Mouse (Mus musculus) G1E (cell line): ENCODE measurements around the gene Synrg.

ENCODE experiments used
- CTCF ChIP-seq: IDR thresholded peaks from 2 replicates; pipeline ENCODE4 v1.5.1; 2012; ENCODE audit warnings: low read depth, low read length, inconsistent platforms, mixed read lengths
- GATA2 ChIP-seq: IDR thresholded peaks from 2 replicates; pipeline ENCODE4 v1.6.1; 2012; ENCODE audit warnings: low read depth, low read length, inconsistent platforms, borderline replicate concordance

GRCm38 (mm10) chr11:84080327-84080726 lies 116.1 kb downstream of the Synrg start:
- TF ChIP-seq CTCF, result no peak
- no peak for TF ChIP-seq GATA2
